Mouse (Mus musculus) megakaryocyte, embryonic 14.5 days (primary cell): ENCODE measurements around the gene Meis2.

ENCODE experiments used
- FLI1 ChIP-seq: IDR thresholded peaks from 2 replicates; pipeline ENCODE4 v1.6.1; 2012; ENCODE audit warnings: low read length, inconsistent platforms, mixed read lengths
- GATA1 ChIP-seq: IDR thresholded peaks from 3 replicates; pipeline ENCODE4 v1.6.1; 2012; ENCODE audit warnings: mixed read lengths, low read length, inconsistent platforms, borderline replicate concordance

DNA sequence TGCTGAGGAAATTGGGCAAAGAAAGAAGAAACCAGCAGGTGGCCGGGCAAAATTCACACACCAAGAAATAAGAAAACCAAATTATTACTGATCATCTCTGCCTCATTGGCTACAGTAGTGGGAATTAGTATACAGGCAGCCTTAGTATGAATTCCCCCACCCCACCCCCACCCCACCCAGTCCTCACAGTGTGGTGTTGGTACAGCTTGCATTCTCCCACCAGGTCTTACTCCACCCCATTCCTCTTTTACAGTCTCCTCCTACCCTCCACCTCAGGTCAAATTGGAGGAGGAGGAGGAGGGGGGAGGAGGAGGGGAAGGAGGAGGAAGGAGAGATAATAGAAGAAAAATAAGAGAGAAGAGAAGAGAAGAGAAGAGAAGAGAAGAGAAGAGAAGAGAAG lies 6.0 kb downstream of the Meis2 start:
- TF ChIP-seq GATA1, result no peak
- TF ChIP-seq FLI1, result no peak
